Mouse (Mus musculus) heart, adult 9 months (tissue): ENCODE data around the gene Asna1.

ENCODE experiments used
- DNase-seq, 2 experiments: peaks; one replicate each; pipeline ENCODE4 v3.0.0; 2022; ENCODE audit warnings: low spot score in 2 of 2

Gene Asna1

DNA sequence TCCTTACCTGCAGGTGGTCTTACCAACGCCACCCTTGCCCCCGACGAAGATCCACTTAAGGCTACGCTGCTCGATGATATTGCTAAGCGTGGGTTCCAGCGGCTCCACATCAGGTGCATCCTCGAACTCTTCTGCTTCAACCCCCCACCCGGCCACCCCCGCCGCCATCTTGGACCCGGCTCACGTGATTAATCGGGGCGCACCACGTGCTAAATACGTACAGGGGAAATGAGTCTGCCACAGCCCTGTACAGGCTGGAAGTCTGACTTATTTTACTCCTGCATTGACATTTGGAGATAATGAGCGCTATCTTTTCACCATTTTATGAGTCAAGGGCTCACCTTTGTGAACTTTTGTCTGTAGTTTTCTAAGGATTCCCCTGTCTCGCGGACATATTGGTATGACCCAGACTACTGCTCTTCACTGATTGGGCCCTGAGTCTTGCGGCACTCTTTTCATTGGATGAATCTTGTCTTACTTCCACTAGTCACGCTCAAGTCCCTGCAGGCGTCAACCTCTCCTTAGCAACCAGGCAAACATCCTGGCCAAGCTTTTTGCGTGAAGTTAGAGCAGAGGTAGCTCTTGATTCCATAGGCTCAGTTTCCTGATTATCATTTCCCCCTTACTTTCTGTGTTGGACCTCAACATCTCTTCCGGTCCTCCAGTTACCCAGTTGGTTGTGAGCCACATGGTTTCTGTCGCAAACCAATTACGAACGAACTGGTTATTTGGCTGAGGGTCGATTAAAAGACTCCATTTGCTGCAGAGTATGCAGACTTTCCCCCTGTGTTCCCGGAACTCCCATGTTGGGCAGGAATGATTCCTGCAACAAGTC lies at the start of gene Asna1:
TSS of gene Asna1 (minus strand) at position 184 of the 835 bp plus-strand sequence.
- DNase-seq = peak; percentile 89 to 90

DNA sequence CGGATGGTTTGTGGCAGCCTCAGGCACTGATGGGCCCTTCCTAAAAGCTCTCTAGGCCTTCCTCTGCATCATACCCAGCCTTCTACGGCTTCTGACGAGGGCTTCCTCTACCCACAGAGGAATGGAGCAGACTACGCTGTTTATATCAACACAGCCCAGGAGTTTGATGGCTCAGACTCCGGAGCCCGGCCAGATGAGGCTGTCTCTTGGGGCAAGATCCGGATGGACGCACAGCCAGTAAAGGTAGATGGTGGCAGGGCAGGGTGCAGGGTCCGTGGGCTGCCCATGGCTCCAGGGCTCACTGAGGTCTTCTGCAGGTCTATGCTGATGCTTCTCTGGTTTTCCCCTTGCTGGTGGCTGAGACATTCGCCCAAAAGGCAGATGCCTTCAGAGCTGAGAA lies 49.5 kb upstream of the Asna1 start:
- no peak for DNase-seq

DNA sequence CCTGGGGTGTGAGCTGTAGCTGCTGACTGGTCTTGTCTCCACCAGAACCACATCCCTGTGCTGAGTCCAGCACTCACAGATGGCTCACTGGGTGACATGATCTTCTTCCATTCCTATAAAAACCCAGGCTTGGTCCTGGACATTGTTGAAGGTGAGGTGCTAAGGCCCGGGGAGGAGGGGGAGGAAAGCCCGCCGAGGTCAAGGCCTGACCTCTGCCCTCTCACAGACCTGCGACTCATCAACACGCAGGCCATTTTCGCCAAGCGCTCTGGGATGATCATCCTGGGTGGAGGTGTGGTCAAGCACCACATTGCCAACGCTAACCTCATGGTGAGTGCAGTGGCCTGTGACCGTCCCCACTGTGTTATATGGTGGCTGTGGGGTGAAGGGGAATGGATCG lies 49.1 kb upstream of the Asna1 start:
- DNase-seq = no peak

DNA sequence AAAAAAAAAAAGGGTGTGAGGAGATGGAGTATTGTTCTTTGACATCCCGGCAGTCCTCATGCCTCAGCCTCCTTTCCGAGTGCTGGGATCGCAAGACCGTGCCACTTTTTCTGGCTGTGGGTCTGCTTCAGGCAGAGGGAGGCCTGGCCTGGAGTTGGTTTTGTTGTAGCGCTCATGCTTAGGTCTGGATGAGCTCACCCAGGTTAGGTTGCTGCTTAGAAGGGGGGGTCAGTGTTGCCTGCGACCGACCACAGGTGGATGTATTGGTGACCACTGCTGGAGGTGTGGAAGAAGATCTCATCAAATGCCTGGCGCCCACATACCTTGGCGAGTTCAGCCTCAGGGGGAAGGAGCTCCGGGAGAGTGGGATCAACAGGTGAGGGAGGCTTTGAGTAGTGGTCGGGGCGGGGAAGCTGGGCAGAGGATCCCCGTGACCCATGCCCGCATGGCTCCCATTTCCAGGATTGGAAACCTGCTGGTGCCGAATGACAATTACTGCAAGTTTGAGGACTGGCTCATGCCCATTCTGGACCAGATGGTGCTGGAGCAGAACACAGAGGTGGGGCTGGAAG lies 48.0 kb upstream of the Asna1 start:
- no peak for DNase-seq

DNA sequence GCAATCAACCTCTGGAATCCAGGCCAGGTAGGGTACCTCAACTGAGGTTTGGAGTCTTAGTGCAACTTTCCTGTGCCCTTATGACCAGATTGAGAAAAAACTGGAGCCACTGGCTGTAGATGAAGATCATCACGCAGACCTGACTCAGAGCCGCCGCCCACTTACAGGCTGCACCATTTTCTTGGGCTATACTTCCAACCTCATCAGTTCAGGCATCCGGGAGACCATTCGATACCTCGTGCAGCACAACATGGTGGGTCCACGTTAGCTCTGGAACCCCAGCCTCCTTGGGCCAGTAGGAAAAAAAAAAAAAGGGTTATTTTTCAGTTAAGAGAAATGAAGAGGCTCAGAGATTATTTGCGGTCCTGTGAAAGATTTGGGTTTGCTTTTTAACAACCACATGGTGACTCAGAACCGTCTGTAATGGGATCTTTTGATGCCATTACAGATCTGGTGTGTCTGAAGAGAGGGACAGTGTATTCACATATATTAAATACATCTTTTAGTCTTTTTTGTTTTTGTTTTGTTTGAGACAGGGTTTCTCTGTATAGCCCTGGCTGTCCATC lies 47.4 kb upstream of the Asna1 start:
- no peak for DNase-seq

DNA sequence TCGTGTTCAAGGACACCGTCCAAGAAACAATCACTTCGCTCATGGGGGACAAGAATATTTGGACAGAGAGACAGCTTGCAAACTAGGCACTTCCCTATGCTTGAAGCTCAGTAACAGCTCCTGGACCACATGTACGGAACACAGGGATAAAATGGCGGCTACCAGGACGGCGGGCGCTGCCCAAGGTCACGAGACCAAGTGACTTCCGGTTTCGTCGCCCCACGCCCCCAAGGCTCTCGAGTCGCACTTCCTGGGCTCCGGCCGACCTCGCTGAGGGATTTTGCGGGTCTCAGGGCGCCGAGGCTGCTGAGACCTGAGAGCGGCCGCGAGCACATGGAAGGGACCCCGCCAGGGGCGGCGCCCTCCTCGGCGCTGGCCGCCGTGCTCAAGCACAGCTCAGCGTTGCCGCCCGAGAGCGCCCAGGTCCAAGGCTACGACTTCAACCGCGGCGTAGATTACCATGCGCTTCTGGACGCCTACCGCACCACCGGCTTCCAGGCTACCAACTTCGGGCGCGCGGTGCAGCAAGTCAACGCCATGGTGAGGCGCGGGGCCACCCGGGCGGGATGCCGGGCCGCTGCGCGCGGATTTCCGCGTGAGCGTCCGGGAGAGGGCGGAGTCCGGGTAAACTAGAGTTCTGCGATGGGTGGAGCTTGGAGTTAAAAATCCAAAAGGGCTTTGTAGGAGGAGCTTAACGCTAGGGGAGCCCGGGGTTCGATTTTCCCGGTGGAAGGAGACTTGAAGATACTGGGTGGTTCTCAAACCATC lies 46.6 kb upstream of the Asna1 start, which contains the start of gene Dhps:
TSS of gene Dhps (plus strand) at position 244 of the 768 bp plus-strand sequence.
- peak; percentile 86 to 91 for DNase-seq

DNA sequence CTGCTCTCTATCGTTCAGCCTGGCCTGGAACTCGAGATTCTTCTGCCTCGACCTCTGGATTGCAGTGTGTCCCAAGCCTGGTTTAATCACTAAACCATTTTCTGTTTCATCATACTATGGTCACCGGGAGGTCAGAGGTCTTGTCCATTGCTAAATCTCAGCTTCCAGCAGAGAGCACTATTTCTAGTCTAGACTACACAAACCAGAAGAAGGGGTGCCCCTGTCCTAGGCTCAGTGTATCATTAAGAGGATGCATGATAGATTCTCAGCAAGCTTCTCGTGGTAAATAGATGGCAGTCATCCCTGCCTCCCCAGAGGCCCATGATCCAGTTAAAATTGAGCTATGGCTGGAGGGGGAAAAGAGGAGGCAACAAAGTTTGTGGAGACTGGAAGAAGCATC lies 46.0 kb upstream of the Asna1 start:
- DNase-seq = no peak

DNA sequence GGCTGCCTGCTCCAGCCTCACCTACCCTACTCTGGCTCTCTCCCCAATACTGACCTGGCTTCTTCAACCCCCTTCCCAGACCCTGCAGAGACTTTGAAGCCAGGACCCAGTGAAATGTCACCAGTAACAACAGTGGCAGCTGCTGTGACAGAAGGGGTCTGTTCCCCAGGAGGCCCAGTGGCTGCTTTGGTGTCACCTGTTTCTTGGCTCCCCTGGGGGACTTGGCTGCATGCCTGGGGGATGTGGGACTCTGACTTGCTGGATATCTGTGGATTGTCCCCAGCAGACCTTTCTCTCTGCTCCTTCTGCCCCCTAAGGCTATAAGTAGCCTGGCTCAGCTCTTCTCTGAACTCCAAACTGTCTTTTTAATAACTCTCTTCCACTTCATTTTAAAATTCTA lies 42.9 kb upstream of the Asna1 start, which contains the start of gene Gm5741:
TSS of gene Gm5741 (minus strand) at position 1 of the 400 bp plus-strand sequence.
- no peak for DNase-seq

DNA sequence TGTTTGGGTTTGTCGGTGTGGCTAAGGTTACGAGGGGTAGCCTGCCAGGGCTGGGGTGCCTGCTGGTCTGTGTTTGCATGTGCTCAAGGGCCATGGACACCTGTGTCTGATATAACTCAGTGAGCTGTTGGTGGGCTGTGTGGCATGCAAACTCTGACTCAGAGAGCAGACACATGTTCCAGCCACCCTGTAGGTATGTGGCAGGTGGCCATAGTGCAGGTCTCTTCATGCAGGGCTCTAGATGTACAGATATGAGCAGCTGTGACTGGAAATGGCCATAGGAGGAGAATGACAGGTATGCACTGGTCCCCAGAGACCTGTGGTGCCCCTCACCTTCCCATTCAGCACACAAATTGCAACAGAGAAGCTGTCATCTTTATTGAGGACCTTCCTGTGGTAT lies 42.1 kb upstream of the Asna1 start:
- DNase-seq = no peak

DNA sequence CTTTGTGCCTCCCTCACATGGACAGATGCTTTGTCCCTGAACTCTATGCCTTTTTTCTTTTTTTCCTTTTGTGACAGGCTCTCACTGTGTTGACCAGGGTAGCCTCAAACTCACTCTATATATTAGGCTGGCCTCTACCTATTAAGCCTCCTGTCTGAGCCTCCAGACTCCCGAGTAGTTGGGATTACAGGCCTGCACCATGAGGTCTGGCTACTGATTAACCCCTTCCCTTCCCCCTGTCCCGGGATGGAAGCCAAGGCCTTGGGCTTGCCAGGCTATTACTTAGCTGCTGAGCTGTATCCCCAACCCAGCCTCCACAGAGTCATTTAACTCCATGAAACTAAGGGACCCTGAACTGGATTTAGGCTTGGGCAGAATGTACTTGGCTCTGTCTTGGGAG lies 40.1 kb upstream of the Asna1 start:
- no peak for DNase-seq

DNA sequence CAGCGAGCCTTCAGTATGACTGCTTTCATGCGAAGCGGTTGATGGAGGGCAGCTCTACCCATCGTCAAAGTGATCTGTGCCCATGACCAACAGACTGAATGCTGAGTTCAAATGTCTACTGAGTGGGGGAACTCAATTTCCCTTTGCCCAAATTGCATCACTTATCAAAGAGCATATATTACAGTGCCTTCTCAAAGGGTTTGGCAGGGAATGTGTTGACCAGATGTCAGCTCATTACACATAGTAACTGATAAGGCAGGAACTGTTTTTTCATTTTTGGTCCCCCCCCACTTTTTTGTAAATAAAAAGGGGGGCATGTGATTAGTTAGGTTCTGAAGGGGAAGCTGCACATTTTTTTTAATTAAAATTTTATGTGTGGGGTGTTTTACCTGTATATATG lies 37.5 kb upstream of the Asna1 start:
- no peak for DNase-seq

DNA sequence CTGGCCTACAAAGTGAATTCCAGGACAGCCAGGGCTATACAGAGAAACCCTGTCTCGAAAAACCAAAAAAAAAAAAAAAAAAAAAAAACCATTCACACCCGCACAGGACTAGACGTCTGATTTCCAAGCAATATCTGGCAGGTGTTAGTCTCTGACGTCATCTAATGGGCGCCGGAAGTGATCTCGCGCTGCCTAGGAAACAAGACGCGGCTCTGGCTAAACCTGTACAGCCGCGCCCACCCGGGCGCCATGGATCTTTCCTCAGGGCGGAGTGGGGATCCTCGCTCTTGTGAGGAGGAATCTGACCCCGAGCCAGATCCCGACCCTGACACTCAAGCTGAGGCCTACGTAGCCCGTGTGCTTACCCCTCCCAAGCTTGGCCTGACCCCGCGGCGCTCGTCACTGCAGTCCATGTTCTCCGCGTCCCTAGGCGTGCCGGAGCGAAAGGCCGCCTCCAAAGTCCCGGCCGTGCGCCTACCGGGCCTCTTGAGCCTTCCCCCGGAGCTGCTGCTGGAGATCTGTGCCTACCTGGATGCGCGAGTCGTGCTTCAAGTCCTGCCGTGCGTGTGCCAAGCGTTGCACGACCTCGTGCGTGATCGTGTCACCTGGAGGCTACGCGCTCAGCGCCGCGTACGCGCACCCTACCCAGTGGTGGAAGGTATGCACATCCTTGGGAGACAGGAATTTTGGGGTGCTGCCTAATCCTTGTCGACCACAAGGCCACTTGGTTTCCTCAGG lies 35.0 kb upstream of the Asna1 start, which contains the start of gene Fbxw9:
TSS of gene Fbxw9 (plus strand) at position 177 of the 738 bp plus-strand sequence.
- DNase-seq = peak; percentile 86 to 89

DNA sequence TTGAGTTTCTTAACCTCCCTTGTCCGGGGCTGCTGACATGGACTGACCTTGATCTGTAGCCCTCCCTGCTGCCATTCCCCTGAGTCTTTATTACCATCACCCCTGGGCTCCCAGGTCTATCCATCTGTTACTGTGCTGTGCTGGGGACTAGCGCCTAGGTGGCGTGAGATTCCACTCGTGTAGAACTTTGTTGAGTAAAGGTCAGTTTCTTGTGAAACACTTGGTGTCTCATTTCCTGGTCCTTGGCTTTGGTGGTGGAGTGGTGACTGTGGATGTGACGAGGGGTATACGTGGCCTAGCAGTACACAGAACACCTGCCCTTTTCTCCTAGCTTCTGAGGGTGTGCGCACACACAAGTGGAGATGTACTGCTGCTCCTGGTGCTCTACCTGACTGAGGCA lies 32.3 kb upstream of the Asna1 start:
- DNase-seq = no peak

DNA sequence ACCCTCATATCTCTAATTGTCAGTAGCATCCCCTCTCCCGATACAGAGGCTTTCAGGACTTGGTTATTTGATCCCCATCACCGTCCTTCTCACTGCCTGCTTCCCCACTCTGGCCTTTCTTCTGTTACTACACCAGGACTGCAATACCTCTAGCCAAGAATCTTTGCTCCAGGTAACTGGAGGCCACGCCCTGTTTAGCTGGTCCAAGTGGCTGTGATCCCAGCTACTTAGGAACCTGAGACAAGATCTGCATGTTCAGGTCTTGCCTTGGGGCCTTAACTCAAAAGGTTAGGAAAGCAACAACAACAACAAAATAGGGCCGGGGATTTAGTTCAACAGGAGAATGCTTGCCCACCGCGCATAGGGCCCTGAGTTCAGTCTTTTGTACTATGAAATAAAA lies 18.5 kb upstream of the Asna1 start:
- no peak for DNase-seq

DNA sequence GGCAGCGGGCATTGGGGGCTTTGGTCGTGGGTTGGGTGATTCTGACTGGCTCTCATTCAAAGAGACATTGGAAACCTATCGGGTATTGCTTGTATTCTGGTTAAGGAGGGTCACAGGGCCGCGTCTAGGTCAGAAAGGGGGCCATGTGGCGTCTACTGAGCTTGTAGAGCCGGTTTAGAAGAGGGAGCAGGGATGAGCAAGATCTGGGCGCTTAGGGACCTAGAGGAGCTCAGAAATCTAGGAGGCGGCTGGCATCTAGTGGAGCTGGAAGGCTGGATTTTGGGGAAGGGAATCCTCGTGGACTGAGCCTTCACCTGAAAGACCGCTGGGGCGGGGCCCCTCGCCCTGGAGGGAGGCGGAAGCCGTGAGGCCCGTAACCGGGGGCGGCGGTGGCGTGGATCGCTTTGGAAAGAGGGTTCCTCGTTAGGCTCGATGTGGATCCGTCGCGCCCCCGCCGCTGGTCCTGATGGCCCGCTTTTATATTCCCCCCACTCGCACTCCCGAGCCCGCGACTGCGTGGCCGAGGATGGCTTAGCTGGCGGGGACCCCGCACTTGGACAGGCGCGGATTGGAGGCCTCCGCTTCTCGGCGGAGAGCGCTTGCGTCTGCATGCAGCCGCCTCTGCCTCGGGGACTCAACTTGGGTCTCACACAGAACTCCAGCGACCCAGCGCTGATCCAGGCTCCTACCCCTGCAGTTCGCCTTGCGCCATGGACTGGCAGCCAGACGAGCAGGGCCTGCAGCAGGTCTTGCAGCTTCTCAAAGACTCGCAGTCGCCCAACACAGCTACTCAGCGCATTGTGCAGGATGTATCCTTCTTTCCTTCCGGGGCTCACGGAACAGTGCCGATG lies 12.8 kb upstream of the Asna1 start:
- peak; percentile 29 to 41 for DNase-seq

DNA sequence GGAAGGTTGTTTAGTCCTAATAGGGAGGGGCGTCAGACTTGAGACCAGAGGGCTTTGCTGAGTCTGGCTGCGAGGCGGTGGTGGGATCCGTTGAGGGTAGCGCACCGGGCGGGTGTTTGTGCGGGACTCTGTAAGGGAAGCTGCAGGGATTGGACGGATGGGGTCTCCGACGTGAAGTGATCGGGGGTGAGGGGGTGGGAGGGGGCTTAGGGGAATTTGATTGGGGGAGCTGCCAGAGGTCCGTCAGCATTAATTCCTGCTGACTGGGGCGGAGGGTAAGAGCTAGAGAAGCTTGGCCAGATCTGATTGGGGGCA lies 12.2 kb upstream of the Asna1 start:
- DNase-seq = no peak

DNA sequence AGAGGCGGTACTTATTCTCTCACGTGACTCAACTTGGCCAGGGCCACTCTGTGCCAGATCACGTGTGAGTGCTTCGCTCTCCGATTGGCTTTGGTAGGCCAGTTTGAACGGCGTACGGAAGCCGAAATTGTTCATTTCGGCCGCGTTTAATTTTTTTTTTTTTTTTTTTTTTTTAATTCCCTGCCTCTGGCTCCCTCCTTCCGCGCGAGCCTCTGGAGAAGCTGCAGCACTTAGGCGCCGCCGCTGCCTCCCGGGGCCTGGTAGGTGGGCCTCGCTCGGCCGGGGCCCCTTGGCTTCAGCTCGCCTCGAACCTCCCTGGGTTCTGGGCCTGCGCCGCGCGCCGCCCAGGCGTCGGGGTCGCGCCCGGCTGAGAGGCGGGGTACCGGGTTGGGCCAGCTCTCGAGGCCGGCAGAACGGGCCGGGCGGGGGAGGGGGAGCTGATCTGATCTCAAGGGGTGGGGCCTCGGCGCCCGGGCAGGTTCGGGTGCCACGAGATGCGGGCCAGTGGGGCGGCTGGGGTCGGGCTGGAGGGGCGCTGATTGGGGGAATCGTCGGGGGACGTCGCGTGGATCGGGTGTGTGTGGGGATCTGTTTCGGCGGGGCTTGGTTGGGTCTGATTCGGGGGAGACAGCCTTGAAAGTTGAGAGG lies 11.8 kb upstream of the Asna1 start, which contains the start of gene Tnpo2:
TSS of gene Tnpo2 (plus strand) at position 198 of the 648 bp plus-strand sequence.
- peak; percentile 94 for DNase-seq

DNA sequence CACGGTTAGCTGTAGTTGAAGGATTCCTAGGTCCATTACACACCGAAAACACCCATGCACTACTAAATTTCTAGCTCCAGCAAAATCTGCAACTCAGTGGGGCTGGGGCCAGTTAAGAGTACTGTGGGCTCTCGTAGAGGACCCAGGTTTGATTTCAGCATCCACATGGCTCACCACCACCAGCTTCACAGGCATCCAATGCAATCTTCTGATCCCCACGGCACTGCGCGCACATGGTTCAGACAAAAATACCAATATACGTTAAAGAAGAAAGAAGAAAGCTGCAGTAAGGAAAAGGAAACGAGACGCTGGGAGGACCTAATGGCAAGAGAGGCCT lies 11.3 kb upstream of the Asna1 start:
- DNase-seq = no peak

DNA sequence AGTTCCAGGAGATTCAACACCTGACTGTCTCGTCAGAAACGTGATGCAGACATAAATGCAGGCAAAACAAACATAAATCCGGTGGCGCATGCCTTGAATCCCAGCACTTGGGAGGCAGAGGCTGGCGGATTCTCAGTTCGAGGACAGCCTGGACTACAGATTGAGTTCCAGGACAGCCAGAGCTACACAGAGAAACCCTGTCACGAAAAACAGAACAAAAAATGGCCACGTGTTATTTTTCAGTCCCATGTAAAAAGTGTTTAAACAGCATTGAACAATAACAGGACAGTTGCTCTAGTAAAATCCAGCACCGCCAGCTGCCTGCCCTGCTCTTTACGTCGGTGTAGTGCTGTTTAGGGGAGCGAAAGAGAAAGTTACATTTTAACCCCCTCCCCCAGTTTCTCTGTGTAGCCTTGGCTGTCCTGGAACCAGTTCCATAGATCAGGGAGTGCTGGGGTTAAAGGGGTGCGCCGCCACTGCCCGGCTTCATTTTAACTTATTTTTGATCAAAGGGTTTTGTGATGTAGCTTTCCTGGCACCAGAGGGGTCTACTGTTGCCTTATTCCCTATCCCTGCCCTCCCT lies 10.7 kb upstream of the Asna1 start:
- DNase-seq = peak in 1 of 2 experiments; percentile 21
